Mouse (Mus musculus): ENCODE data around the gene Sfmbt2. TPM values are rescaled to one million over a fixed set of nuclear protein-coding genes. Genes with fewer than 3 reads are reported as not detected.

The Sfmbt2 gene
- polyA plus RNA-seq, 1 experiment from 2014 or later = 2.6 TPM

DNA sequence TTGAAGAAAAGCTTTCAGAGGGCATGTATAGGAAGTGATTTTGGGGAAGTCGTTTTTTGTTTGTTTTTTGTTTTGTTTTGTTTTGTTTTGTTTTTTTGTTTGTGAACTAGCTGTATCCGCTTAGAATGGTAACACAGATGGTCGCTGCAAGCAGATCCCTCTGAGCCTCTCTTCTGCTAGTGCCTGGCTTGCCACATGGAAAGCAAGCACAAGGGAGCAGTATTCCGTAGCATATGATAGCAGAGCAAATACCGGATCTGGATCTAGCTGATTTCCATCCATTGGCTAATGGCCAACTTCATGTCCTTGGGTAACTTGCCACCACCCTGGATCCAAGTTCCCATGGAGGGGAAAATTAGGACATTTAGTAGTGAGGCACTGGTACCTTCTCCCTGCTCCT, 221.0 kb downstream of the Sfmbt2 start:
- no peaks in the 10 kb centered on the region for H3K27me3 ChIP-seq (ENCODE audit: insufficient read depth, poor library complexity, severe bottlenecking)
- no peak overlapping the region for H3K4me3 ChIP-seq
- 82% methylated on average over 5 of the region's 5 CpGs for WGBS
- DNase-seq (ENCODE audit: low spot score) = no peak
- no peak overlapping the region for H3K27ac ChIP-seq
- no peaks in the 10 kb centered on the region for H3K9me3 ChIP-seq
- H3K36me3 ChIP-seq = no peaks in the 10 kb centered on the region
- H3K4me1 ChIP-seq (replicated peaks) = no peaks in the 10 kb centered on the region

DNA sequence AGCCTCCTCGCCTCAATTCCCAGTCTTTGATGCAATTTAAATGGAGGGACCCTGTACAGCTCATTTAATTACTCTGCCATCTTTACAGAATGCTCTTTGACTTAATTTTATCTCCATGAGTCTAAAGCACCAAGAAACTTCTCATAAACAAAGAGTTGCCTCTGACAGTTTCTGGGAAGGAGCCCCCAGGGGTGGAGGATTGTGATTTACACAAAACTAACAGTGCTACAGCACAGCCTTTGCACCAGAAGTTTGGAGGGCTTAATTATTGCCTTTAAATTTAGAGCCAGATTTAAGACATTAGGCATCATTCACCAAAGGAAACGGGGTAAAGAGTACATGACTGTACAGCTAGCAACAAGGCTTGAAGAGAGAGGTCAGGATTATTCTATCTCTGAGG, 245.2 kb downstream of the Sfmbt2 start:
- H3K4me3 ChIP-seq = no peak overlapping the region
- WGBS = 84% methylated on average over 2 of the region's 2 CpGs
- no peak for DNase-seq (ENCODE audit: low spot score)
- H3K9me3 ChIP-seq = no peaks in the 10 kb centered on the region
- no peak overlapping the region for H3K27ac ChIP-seq
- no peaks in the 10 kb centered on the region for H3K4me1 ChIP-seq (replicated peaks)
- H3K27me3 ChIP-seq (ENCODE audit: insufficient read depth, poor library complexity, severe bottlenecking) = no peaks in the 10 kb centered on the region
- H3K36me3 ChIP-seq = no peaks in the 10 kb centered on the region

MicroRNAs within 50 kb of the gene (microRNA counts, 519-probe panel; counts per million panel counts)
- microRNA mmu-miR-297a+mmu-miR-466f+mmu-miR-669b (1,255 counts per million, percentile 77 among the panel's probes with 10 or more counts), microRNA mmu-miR-297b-3p (1,255 counts per million, percentile 77 among the panel's probes with 10 or more counts), microRNA mmu-miR-297b-5p (1,255 counts per million, percentile 77 among the panel's probes with 10 or more counts), microRNA mmu-miR-297c (3,128 counts per million, percentile 82 among the panel's probes with 10 or more counts), microRNA mmu-miR-466a-3p+mmu-miR-466b-3-3p (3,954 counts per million, percentile 88 among the panel's probes with 10 or more counts), microRNA mmu-miR-466a-5p+mmu-miR-466e-5p (1,255 counts per million, percentile 77 among the panel's probes with 10 or more counts), microRNA mmu-miR-466c-5p (1,255 counts per million, percentile 77 among the panel's probes with 10 or more counts), microRNA mmu-miR-466d-3p (1,255 counts per million, percentile 77 among the panel's probes with 10 or more counts), microRNA mmu-miR-466d-5p (1,255 counts per million, percentile 77 among the panel's probes with 10 or more counts), microRNA mmu-miR-466f-5p (1,255 counts per million, percentile 77 among the panel's probes with 10 or more counts), microRNA mmu-miR-466g (4,833 counts per million, percentile 93 among the panel's probes with 10 or more counts), microRNA mmu-miR-466h (1,255 counts per million, percentile 77 among the panel's probes with 10 or more counts), microRNA mmu-miR-466l (1,255 counts per million, percentile 77 among the panel's probes with 10 or more counts), microRNA mmu-miR-467a (1,255 counts per million, percentile 77 among the panel's probes with 10 or more counts), microRNA mmu-miR-467b (1,255 counts per million, percentile 77 among the panel's probes with 10 or more counts), microRNA mmu-miR-467c (1,255 counts per million, percentile 77 among the panel's probes with 10 or more counts), microRNA mmu-miR-467d (1,255 counts per million, percentile 77 among the panel's probes with 10 or more counts), microRNA mmu-miR-467e (1,255 counts per million, percentile 77 among the panel's probes with 10 or more counts), microRNA mmu-miR-669a (2,469 counts per million, percentile 79 among the panel's probes with 10 or more counts), microRNA mmu-miR-669e (1,255 counts per million, percentile 77 among the panel's probes with 10 or more counts), microRNA mmu-miR-669f (2,824 counts per million, percentile 81 among the panel's probes with 10 or more counts), microRNA mmu-miR-669g (1,255 counts per million, percentile 77 among the panel's probes with 10 or more counts), microRNA mmu-miR-669h-5p (1,255 counts per million, percentile 77 among the panel's probes with 10 or more counts), microRNA mmu-miR-669i (1,255 counts per million, percentile 77 among the panel's probes with 10 or more counts), microRNA mmu-miR-669j (1,255 counts per million, percentile 77 among the panel's probes with 10 or more counts), microRNA mmu-miR-669m (1,255 counts per million, percentile 77 among the panel's probes with 10 or more counts), microRNA mmu-miR-669o (1,255 counts per million, percentile 77 among the panel's probes with 10 or more counts)

Other genes with a start within 250 kb of the Sfmbt2 start
- 0.10 and 0.22 TPM in 2 replicates for gene Itih2, start 239.1 kb upstream of the Sfmbt2 start, polyA plus RNA-seq (2016; fragmentation: Nextera tagmentation; extraction: Ambion mirVana)
- gene Itih5, start 216.9 kb upstream of the Sfmbt2 start, polyA plus RNA-seq (2016; fragmentation: Nextera tagmentation; extraction: Ambion mirVana) = 3.8 and 5.6 TPM in 2 replicates